Mouse (Mus musculus): ENCODE results near the gene Tmem131l.
A peak's percentile ranks its signal among the peaks of the same experiment; 100 is the strongest.

Tmem131l gene

DNA sequence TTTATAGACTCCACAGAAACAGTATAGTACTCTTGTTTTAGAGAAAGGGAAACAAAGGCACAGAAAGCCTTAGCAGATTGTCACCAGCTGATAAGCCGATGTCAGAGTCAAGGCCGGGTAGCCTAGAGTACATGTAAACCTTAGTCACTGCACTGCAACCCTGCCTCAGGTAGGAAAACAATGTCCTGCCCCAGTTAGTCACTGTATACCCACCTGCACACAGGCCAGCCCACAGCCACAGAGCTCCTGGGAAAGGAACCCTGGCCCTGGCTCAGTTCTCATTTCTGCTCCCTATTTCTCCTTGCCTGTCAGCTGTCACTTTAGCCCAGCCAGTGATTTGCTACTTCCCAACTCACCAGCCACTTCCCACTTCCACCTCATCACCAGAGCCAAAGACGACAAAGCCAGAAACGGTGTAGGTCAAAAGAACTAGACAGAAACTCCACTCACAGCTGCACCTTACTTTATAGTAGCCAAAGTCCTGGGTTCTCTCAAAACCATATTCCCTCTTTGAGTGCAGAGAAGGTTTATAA lies 24.4 kb downstream of the Tmem131l start:
- DNase-seq (ENCODE audit: low spot score in 2 of 2): no peak

GRCm38 (mm10) chr3:84010995-84011663 lies 28.8 kb downstream of the Tmem131l start:
- no peak for DNase-seq (ENCODE audit: low spot score in 2 of 2)

GRCm38 (mm10) chr3:84005989-84006388 lies 34.0 kb downstream of the Tmem131l start:
- DNase-seq (ENCODE audit: low spot score in 2 of 2): no peak

DNA sequence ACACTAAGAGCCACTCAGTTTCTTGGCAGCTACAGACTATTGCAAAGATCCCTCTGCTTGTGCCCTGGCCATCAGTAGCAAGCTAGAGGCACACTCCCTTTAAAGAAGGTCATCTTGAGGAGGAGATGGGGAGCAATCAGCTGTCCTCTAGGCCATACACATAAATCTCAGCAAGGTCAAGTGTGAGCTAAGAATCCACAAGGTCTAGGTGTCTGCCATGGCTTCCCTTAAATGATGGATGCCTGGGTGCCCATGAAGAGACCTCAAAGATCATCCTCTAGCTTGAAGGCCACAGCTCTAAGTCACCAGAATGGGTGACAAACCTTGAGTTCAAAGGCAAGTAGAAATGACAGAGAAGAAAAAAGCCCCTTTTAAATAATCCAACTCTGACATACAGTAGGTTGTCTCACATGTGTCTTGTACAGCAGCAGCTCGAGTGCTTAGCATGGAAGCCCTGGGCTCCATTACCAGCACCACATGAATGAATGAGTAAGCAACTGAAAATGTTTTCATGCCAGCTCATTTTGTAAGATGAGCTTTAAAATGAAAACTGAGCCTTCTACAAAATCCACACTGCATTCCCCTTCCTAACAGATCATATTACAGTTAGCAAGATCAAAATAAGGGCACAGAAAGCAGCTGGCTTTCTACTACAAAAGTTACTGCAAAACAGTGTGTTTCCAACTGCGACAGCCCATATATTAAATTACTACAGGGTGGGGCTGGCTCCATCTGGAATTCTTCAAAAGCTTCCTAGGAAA lies 35.5 kb downstream of the Tmem131l start:
- no peak for DNase-seq (ENCODE audit: low spot score in 2 of 2)

DNA sequence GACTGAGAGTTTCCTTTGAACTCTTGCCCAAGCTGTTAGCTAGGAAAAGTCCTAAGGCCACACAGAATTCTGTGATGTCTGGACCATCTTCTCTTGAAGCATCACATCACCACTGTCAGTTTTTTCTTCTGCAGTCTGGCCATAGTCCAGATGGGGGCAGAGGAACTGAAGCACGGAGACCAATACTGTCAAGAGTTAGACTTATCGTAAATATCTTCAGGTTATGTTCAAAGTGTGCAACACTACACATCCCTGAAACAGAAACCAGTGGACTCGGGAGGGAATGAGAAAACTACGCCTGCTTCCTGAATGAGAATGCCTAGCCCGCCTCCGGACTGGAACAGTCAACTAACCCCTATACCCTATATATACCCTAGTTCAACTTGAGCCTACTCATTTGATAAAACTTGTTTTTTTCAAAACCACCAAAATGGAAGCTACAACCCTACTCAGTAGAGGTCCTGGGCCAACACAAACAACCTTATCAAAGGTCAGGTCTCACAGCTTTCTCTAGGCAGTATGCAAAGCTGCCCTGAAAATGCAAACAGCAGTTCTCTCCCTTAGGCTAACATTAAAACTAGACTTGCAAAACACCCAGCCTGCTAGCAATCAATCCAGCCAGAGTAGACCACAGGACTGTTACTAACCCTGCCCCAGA lies 37.4 kb downstream of the Tmem131l start:
- no peak for DNase-seq (ENCODE audit: low spot score in 2 of 2)

DNA sequence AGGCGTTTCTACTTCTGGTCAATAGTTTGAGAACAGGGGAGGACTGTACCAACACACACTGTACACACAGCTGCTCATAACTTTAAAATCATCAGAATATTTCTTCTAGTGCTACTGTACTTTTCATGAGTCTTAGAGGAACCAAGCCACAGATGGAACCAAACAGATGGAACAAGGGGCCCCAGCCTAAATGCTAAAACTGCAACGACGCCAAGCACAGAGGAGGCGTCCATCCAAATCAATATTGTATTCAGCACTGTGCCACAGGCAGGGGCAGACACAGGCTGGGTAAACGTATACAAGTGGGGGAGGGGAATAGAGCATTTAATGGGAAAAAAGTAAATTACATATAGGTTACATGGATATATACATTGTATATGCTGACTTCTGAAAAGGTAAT lies 42.4 kb downstream of the Tmem131l start:
- DNase-seq (ENCODE audit: low spot score in 2 of 2): no peak

DNA sequence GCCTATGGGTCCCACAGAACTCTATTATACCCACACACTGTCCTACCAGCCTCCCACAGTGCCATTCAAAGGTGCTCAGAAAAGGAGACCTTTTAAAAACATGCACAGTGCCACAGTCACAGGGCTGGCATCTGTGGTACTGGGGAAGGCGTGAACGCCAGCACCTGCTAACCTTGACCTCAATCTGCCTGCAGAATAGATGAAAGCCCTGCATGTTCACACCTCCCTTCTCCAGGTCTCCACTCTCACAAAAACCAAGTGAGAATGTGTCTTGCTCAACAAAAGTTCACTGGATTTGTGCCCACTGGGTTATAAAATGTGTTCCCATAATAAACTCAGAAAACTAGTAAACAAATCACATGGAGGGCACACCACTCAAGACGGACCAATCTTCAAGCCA lies 42.9 kb downstream of the Tmem131l start:
- DNase-seq (ENCODE audit: low spot score in 2 of 2): no peak

GRCm38 (mm10) chr3:83996086-83996485 lies 43.9 kb downstream of the Tmem131l start:
- no peak for DNase-seq (ENCODE audit: low spot score in 2 of 2)

DNA sequence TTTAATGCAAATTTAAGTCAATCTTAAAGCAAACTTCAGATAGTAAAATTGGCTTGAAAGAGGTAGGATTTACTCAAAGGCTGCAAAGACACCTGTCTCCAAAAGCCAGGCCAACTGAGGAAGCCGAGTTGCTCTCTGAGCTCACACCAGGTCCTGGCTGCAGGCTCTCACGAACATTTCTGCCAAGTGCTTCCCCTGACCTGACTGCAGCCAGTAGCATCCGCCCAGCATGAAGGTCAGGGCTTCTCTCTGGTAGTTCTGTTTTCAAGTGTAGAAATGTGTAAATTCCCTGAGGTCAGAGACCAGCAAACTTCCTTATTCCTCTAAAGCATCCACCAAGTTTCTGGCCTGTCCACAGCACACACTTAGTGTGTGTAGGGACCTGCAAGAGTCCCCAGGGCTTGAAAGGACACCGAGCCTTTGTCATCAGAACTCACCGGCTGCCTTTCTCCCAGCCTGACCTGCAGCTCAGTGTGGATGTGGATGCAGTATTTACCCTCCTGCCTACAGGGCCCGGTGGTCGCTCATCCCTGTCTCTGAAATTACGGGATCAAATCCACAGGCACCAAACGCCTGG lies 44.6 kb downstream of the Tmem131l start:
- DNase-seq (ENCODE audit: low spot score in 2 of 2): no peak

GRCm38 (mm10) chr3:83994217-83994839 lies 45.6 kb downstream of the Tmem131l start:
- DNase-seq (ENCODE audit: low spot score in 2 of 2): no peak

- peak in 1 of 2 experiments; percentile 79 for DNase-seq (ENCODE audit: low spot score in 2 of 2)
Measured at GRCm38 (mm10) chr3:83993089-83993516, 46.9 kb downstream of the Tmem131l start.

- no peak for DNase-seq (ENCODE audit: low spot score in 2 of 2)
Measured at GRCm38 (mm10) chr3:83991691-83992524, 48.1 kb downstream of the Tmem131l start.

- no peak for DNase-seq (ENCODE audit: low spot score in 2 of 2)
Measured at GRCm38 (mm10) chr3:83988214-83988613, 51.8 kb downstream of the Tmem131l start.

DNA sequence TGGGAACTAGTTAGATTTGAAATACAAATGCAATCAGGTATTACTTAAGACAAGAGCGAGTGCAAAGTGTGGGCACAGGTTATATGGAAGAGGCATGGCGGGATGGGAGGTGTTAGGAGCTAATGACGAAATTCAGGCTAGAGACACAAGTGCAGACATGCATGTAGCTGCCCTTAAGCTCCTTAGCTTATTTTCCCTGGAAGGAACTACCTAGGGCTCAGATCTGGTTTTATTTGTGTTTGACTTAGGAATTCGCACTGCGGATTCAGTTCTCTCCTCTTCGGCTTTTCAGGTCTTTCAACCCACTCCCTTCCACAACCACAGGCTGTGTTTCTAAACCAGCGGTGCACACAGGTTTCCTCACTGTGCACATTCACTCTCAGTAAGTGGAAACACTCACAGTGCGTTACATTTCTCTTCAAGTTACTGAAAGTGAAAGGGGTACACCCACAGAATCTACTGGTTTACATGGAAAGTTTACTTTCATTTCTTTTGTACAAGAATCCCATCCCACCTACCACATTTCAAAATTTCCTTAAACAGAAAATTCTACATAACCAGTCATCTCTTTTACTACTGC lies 52.4 kb downstream of the Tmem131l start:
- DNase-seq (ENCODE audit: low spot score in 2 of 2): no peak

- DNase-seq (ENCODE audit: low spot score in 2 of 2): no peak
Measured at GRCm38 (mm10) chr3:83986740-83987139, 53.2 kb downstream of the Tmem131l start.

DNA sequence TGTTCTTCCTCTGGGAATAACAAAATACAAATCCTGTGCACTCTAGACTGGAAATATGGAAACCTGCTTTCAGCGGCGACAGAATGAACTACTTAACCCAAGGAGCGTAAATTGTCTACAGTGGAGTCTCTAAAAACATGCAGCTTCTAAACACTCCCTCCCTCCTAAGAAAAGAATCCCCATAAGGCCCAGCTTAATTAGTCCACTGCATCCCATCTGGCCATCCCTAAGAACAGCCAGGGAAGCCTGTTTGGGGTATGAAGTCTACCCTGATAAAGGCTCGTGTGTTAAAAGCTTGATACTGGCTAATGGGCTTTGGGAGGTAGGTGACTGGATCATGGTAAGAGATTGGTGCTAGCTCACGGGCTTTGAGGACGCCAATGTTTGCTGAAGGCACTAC lies 54.5 kb downstream of the Tmem131l start:
- DNase-seq (ENCODE audit: low spot score in 2 of 2): no peak

DNA sequence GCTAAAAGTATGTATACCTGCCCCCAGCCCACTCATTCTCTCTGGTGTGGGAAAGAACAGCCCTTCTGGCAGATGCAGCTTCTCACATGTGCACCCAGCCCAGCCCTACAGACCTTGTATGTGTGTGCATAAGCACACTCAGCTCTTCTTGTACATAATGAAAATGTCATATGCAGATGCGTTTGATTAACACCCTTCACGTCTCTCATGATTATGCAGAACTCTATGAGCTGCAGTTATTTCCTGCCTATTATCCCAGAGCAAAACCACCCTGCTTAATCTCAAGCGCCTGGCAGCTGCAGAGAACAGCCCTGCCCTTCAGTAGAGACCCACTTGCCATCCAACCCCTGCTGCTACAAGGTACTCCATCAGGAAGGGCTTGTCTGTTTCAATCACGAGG lies 55.6 kb downstream of the Tmem131l start:
- DNase-seq (ENCODE audit: low spot score in 2 of 2): no peak

GRCm38 (mm10) chr3:83982821-83983220 lies 57.2 kb downstream of the Tmem131l start:
- no peak for DNase-seq (ENCODE audit: low spot score in 2 of 2)

GRCm38 (mm10) chr3:83980231-83980872 lies 59.6 kb downstream of the Tmem131l start:
- no peak for DNase-seq (ENCODE audit: low spot score in 2 of 2)

Measured in cerebellum, postnatal 4 days (tissue).